Mouse (Mus musculus) cortical plate, adult 2 months (tissue): ENCODE measurements around the gene Olfr825.

Source experiments
- CTCF ChIP-seq: fragments of 200-500 bp; IDR thresholded peaks from 2 replicates; pipeline ENCODE4 v1.5.1; 2011; ENCODE audit warnings: mild to moderate bottlenecking, control low read depth, low read length; ENCODE audit not compliant: insufficient read depth; ENCODE audit errors: extremely low read depth
- POLR2A ChIP-seq: fragments of 200-500 bp; IDR thresholded peaks from 2 replicates; pipeline ENCODE4 v1.6.1; 2011; ENCODE audit warnings: mild to moderate bottlenecking, low read length, control low read depth; ENCODE audit not compliant: insufficient read depth; ENCODE audit errors: extremely low read depth

DNA sequence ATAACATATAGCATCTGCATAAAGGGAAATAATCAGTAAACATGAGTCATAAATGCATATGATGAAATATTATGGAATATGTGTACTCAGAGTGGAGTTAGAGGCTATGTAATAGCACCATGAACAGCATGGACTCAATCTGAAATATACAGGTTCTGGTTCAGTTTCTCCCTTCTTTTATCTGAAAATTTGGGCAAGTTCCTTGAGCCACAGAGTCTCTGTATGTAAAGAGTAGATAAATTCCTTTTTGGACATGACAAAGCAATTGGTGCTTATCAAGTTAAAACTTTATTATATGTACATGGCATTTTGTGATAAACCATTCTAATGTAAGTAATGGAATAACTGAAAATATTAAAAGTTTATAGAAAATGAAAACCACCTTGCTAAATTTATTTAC, 1.4 kb downstream of the Olfr825 start:
- TF ChIP-seq POLR2A (no peak), CTCF (no peak)
